Mouse (Mus musculus) ovary, adult 10 weeks (tissue): ENCODE measurements around the gene Adgrg5. TPM values are rescaled to one million over a fixed set of nuclear protein-coding genes. Genes with fewer than 3 reads are reported as not detected.

ENCODE experiments used
- polyA plus RNA-seq: library from polyadenylated mRNA; stranded (reverse); fragments of 350-450 nt; fragmentation: Illumina TruSeq; extraction: RNeasy Lipid Tissue Mini Kit (QIAGEN cat#74804); gene quantifications from one replicate; pipeline ENCODE4 v1.2.3, GENCODE M21; 2014

Adgrg5 gene
- not detected for polyA plus RNA-seq

DNA sequence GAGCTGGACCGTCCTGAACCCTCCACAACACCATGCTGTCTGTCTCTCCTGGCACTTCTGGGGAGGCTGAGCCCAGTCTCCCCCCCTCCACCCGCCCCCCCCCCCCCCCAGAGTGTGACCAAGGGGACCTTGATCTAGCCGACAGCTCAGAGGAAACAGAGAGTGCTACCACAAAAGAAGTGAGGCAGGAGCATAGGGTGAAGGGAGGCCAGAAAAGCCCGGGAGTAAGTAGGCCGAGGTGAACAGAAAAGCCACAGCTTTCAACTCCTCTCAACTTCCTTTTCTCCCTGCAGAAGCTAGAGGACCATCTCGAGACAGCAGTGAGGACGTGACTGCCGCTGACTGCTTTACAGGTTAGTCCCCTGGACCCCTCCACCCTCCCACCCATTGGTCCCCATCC is at the start of gene Adgrg5:
TSS of gene Adgrg5 (plus strand) at position 290 of the 400 bp plus-strand sequence.

DNA sequence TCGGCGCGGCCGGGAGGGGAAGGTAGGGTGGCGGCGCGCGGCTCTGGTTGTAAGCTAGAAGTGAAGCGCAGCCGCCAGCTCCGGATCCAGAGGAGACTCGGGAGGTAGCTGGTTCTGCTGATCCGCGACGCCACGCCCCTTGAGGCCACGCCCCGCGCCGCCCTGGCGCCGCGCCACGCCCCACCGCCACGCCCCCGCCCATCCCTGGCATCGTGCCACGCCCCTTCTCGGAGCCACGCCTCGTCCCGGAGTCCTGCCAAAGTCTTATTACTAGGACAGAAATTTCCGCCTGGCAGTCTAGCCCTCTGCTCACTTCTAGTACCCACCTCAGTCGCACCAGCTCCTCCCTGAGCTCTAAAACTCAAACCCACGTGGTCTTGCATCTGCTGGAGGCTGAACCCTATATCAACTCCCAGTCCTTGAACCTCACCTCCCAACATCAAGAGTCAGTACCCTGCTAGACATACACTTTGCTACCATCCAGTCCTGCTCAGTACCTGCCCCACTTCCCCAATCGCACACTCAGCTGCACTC is 47.2 kb upstream of the Adgrg5 start, which contains the start of gene Dok4:
TSS of gene Dok4 (minus strand) at position 134 of the 534 bp plus-strand sequence.

DNA sequence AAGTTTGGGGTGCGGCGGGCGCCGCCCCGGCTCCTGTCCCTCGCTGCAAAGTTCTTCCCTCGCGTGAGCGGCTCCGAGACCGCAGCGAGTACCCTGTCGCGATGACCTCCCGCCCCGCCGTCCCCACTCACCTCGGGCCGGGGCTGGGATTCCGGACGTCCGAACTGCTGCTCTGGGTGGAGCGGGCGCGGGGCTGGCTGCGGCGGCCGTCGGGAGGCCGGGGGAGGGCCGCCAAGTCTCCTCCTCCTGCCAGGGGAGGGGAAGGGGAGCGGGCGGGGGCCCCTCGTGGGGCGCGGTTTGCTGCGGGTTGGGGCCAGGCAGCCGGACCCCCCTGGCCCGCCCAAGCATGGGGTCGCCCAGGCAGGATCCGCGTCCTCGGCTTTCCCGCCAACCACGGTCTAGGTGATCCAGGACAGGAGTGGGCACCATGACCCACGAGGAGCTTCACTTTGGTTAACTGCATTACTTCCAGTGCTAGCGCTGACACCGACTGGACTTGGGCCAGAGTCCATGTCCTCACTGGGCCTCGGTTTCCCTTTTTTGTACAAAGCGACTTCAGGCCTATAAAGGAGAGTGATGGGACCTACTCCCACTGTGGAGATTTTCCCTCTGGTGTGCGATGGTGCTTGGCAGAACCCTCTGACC is 5.5 kb upstream of the Adgrg5 start, which contains the start of gene Ccdc102a:
TSS of gene Ccdc102a (minus strand) at position 248 of the 645 bp plus-strand sequence.

DNA sequence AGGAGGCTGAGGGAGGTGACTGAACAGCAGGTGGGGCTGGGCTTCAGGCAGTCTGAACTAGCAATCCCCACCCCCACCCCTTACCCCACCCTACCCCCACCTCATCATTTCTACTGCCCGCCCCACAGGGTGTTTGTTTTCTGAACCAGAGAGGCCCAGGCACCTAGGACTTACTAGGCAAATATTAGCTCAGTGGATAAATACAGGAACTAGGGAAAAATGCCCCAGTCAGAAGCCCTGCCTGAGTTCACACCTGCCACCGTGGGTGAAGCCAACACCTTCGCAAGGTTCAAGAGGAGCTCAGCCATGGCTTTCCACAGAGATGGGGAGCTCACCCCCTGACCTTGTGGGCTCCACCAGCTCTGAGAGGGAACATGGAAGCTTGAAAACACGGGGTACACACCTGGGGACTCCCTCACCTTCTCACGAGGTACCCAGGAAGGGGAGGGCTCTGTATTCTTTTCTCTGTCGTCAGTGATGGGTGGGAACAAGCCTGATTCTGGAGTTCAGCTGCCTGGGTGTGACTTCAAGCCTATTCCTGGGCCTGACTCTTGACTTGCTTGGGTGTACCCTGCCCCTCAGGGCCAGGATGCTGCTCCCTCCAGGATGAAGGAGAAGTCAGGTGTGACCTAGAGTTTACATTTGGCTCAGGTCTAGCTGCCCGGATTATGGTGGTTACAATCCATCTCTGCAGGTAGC is 51.1 kb downstream of the Adgrg5 start, which contains the start of gene Adgrg1:
TSS of gene Adgrg1 (plus strand) at position 285 of the 699 bp plus-strand sequence.

Other genes with a start within 250 kb of the Adgrg5 start
- gene Pllp, start 227.4 kb upstream of the Adgrg5 start, polyA plus RNA-seq: 0.94 TPM
- gene Ccl22, start 178.1 kb upstream of the Adgrg5 start, polyA plus RNA-seq: 1.9 TPM
- 0.68 TPM for gene Cx3cl1, start 151.7 kb upstream of the Adgrg5 start, polyA plus RNA-seq
- not detected for gene Ccl17, start 113.2 kb upstream of the Adgrg5 start, polyA plus RNA-seq
- 5.0 TPM for gene Coq9, start 85.4 kb upstream of the Adgrg5 start, polyA plus RNA-seq
- gene Ciapin1, start 85.3 kb upstream of the Adgrg5 start, polyA plus RNA-seq: 1.9 TPM
- 2.4 TPM for gene Polr2c, start 66.2 kb upstream of the Adgrg5 start, polyA plus RNA-seq
- gene Dok4, start 47.4 kb upstream of the Adgrg5 start, polyA plus RNA-seq: 1.4 TPM
- gene Ccdc102a, start 5.6 kb upstream of the Adgrg5 start, polyA plus RNA-seq: 0.31 TPM
- gene Adgrg1, start 51.1 kb downstream of the Adgrg5 start, polyA plus RNA-seq: 9.6 TPM
- gene Adgrg3, start 94.0 kb downstream of the Adgrg5 start, polyA plus RNA-seq: 0.51 TPM
- 0.46 TPM for gene Drc7, start 131.4 kb downstream of the Adgrg5 start, polyA plus RNA-seq
- gene Katnb1, start 157.5 kb downstream of the Adgrg5 start, polyA plus RNA-seq: not detected